Mouse (Mus musculus) retina, postnatal 7 days (tissue): ENCODE measurements around the gene Evx2.

Experiments used
- DNase-seq: peaks from one replicate; pipeline ENCODE4 v3.0.0-alpha.2; 2012; ENCODE audit warnings: low read depth, low spot score

The Evx2 gene

DNA sequence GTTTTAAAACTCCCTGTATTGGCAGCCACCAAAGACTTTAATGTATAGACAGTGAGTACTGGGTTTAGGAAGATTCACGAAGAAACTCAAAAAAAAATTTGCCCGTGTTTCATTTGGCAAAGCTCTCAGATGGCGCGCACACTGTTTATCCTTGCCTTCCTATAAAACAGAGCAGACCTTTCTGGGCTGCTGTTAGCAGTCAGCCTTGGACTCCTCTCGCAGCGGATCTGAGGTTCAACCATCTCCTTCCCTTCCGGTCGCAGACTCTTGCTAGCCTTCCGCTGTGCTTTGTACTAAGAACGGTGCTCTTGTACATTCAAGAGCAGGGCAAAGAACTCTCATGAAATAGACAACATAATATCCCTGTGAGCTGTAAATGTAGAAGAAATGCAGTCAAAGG is 39.0 kb downstream of the Evx2 start:
- no peak for DNase-seq

DNA sequence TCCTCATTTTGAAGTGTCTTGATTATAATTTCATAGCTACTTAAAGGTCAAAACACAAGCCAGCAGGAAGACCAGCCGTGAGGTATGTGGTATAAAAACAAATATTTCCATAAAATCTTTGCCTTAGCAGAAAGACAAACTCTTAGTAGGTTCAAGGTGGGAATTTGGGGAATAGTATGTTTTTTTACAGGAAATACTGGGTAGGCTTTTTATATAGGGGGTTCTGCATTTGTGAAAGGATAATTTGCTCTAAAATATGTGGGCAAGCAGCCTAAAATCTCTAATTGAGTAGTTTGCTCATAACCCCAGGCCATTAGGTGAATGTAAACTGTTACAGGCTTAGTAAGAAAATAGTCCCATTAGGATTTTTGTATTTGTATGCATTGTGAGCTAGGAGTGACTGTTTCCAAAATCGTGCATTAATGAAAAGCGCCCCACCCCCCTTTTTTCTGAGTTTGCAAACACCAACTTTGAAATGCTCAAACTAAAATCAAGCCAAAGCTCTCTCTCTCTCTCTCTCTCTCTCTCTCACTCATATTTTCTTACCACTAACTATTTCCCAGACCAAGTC is 39.6 kb downstream of the Evx2 start:
- DNase-seq, result no peak

DNA sequence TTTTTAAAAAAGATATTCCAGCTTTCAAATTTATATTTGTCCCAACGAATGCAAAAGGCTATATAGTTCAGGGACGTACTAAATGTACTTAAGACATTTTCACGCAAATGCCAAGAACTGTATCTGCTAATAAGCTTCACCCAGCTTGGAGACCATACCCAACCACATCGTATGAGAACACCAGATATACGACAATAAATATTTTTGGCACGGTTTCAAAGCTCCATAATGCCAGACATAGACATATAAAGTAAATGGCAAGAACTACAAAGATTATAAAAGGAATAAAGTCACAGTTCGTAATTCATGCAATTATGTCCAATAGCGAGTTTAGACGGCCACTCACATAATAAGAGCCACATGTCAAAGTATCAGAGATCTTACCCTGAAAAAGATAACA is 41.7 kb downstream of the Evx2 start:
- no peak for DNase-seq

DNA sequence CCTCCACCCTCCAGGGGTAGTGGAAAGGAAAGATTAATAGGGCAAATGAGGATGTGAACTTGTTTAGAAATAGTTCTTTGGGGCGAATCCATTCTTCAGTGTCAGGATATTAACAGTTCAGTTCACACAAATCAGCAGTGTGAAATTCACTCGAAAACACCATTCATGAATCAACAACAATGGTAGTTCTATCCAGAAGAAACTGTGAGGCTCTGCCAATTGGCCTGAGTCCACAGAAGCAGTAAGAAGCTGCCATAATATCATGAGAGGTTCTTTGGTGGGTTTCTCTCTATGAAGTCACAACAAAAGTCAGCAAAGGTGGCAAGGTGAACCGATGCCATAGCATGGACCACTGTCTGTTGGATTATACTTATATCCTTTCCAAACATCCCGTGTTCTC is 48.0 kb downstream of the Evx2 start:
- DNase-seq, result no peak

DNA sequence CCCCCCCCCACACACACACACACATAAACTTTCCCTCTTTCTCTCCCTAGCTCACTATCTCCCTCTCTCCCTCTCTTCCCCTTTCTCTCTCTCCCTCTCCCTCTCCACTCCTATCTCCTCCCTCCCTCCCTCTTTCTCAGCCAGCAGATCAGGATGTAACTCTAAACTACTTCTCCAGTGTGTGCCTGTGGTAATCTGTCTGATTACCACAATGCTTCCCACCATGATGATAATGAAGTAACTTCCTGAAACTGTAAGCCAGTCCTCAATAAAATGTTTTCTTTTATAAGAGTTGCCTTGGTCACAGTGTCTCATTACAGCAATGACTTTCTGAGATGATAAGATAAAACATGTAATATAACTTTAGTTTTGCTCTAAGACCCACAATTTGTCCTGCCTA is 50.0 kb downstream of the Evx2 start:
- DNase-seq, result no peak

DNA sequence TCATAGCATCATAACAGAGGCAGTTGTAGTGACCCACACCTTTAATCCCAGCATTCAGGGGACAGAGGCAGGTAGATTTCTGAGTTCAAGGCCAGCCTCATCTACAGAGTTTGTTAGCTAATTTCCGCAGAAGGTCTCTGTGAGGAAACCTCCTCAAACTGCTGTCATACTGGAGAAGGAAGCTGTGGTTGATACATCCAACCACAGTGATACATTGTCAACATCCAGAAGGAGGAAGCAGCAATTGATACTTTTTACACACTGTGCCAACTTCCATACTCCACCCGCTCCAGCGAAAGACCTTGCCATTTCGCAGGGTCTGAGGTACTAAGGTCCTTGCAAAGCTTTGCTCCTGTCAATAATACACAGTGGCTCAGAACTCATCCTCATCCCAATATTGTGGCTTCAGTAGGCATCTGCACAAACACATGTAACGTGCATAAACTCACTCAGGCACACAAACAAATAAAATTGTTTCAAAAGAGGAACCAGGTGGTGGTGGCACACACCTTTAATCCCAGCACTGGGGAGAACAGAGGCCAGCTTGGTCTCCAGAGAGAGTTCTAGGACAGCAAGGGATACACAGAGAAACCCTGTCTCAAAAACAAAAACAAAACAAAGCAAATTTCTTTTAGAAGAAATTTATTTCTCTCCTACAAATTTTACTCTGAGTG is 53.1 kb downstream of the Evx2 start:
- no peak for DNase-seq

DNA sequence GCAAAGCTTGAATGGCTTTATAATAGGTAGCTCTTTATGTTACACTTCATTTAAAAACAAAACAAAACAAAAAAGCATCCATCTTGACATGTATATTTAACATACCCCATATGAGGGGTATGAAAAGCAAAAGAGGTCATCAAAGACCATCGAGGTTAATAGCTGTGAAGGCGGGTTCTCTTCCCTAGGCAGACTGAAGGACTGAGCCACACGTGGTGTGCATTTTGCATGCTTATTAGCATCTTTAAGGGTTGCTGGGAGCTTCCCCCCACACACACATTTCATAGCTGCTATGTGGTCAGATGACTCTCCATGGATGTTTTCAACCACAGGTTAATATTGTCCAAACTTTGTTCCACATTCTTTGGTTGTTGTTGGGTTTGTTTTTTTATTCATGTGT is 55.3 kb downstream of the Evx2 start:
- DNase-seq, result no peak
